Mouse (Mus musculus): ENCODE measurements around the gene H2al2b.
"Not testable (repeated sequence)": the region's sequence is repeated elsewhere in the genome, so short reads cannot be mapped to it uniquely, and the experiment has no call there.

Gene H2al2b

DNA sequence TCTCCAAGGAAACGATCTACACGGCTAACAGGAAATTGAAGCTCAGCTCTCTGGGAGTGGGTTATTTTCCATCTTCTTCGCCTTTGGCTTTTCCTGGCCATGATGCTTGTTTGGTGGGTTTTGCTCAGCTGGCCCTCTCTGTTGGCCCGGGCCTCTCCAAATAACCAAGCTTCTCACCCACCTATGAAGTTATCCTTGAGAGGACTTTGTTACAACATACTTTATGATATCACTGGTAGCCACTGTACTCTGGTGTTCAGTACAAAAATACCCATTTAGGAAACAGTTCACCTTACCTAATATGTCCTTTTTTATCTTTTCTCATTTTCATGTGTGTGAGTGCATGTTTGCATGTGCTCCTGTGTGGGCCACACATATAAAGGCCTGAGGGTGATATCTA lies at the start of gene H2al2b:
H2al2b (minus strand) TSS at position 101 of the 400 bp plus-strand sequence.
- DNase-seq (ENCODE audit: low spot score in 2 of 2), result not testable (repeated sequence)
